Mouse (Mus musculus): Measurements from ENCODE around the gene Chrdl1. TPM values are rescaled to one million over a fixed set of nuclear protein-coding genes. Genes with fewer than 3 reads are reported as not detected.

Chrdl1 gene
- total RNA-seq (2023), result not detected

DNA sequence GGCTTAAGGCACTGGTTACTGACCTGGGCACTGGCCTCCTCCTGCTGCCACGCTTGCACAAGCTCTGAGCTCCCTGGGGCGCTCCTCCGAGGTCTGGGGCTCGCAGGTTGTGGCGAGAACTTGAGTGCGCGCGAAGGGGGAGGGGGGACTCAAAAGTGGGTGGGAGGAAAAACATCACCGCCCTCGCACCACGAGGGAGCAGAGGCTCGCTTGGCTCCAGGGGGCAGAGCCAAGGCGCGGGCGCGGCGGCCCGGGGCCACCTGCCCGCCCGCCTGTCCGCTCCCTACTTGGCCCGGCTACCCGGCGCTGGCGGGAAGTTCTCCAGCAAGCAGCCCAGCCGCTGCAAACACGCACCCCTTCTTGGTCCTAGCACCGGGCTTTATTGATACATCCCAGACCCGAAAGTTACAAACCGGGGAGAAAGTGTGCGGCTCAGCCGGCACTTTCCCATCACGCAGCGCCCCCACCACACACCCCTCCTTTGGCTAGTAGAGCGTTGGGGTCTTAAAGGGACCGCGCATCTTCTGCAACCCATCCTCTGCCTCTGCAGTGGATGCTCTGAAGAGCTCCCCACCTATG lies at the start of gene Chrdl1:
Gene Chrdl1 (minus strand): TSS at position 472 of the 579 bp plus-strand sequence.

Other genes with a start within 250 kb of the Chrdl1 start
- gene Pak3, start 124.3 kb upstream of the Chrdl1 start, total RNA-seq (2023), result not detected

All from CD4-positive naive resting alpha-beta T cell, adult 76 days (primary cell).